Mouse (Mus musculus): Measurements from ENCODE around the gene Fam216b. TPM values are rescaled to one million over a fixed set of nuclear protein-coding genes. Genes with fewer than 3 reads are reported as not detected.

The Fam216b gene
- not detected for total RNA-seq (2023)

GRCm38 (mm10) chr14:78088907-78089306, at the start of gene Fam216b:
Gene Fam216b, minus strand, starts transcription at chr14:78089007.

Other genes starting within 250 kb of the Fam216b start
- gene Dnajc15, start 213.9 kb downstream of the Fam216b start, total RNA-seq (2023): 10 to 100 TPM; 64.1 to 69.6 TPM
- gene Epsti1, start 184.8 kb downstream of the Fam216b start, total RNA-seq (2023): 10 to 100 TPM; 72.4 to 93.3 TPM
- gene Tnfsf11, start 219.0 kb upstream of the Fam216b start, total RNA-seq (2023): 1 to 10 TPM; 5.2 to 6.6 TPM